In the genomic region with DNA sequence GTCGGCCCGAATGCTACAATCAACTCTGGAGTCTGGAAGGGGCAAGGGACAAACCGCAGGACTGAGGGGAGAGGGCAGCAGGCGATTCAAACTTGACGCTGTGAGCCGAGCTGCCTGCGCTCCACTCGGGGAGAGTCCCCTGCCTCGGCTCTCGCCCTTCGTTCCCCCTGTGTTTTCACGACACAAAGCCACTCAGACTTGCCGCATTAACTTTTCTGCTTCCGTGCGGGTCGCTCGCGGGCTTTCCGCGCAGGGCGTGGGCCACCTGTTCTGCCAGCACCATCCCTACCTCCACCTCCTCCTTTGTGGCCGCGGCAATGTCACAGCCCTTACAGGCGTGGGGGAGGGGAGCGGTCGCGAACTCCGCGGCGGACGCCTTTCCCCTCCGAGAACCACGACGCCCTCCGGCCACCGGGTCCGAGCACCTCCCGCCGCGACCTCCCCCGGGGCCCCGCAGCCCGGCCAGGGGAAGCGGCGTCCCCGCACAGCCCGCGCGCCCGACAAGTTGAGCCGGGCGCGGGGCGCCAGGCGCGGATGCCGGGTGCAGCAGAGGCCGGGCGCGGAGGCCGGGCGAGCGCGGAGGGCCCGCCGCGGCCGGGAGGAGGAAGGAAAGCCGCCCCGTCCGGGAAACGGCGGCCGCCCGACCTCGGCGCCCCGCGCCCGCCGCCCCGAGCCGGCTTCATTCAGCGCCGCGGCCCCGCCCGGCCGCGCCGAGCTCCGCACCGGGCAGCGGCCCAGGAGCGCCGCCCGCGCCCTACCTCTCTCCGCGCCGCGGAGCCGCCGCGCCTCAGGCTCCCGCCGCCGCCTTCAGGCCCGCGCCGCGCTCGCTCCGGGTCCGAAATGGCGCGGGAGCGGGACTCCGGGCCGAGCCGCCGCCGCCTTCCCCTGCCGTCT, we compare ENCODE assay signal across 8 mouse cellular contexts. TPM values are rescaled to one million over a fixed set of nuclear protein-coding genes. Genes with fewer than 3 reads are reported as not detected.
DNase-seq lines count a peak whose midpoint lies in the region; ATAC-seq and TF ChIP-seq lines count a peak whose summit lies in the region.

No protein-coding gene starts in this region.

- intact Hi-C loops in gastrocnemius, adult 2 months (cut with DNase I), result loop anchor here (2.0 to 5.0 kb wide), 3 partner anchors 37 to 91 kb away; a partner anchor contains a TSS
- intact Hi-C loops in left cerebral cortex, postnatal 36 days (cut with DNase I), result loop anchor here (1.0 to 5.0 kb wide), 2 partner anchors 58 to 92 kb away; no protein-coding TSS in a partner anchor

- peak overlapping the region; percentile 87 for H3K27ac ChIP-seq in gastrocnemius, adult 2 months

- no peak for TF ChIP-seq CTCF in gastrocnemius, adult 2 months (IDR thresholded peaks at IDR 0.05)

- H3K4me3 ChIP-seq in gastrocnemius, adult 2 months, result peak overlapping the region; percentile 82

- peak; percentile 73 for DNase-seq in adrenal gland, adult 2 months
- DNase-seq in gastrocnemius, adult 2 months, result peak; percentile 68
- DNase-seq in induced T-regulatory cell, adult 2 months (ENCODE audit: low read depth), result peak; percentile 86
- DNase-seq in left cerebral cortex, postnatal 36 days (ENCODE audit: low spot score in 2 of 2), result peak; percentile 56 to 60
- DNase-seq in right cerebral cortex, postnatal 25 days, result peak; percentile 52
- peak; percentile 64 for DNase-seq in yolk sac, embryonic 10.5 days (ENCODE audit: low spot score)

- ATAC-seq in common myeloid progenitor, adult 5-6 weeks (replicated peaks; ENCODE audit: low read depth, poor library complexity, severe bottlenecking), result peak; percentile 49
- ATAC-seq in megakaryocyte-erythroid progenitor cell, adult 5-6 weeks (replicated peaks; ENCODE audit: low FRiP score, low TSS enrichment, poor library complexity, severe bottlenecking), result peak; percentile 64

RNA-seq across cellular contexts. Expression of a gene that starts 0.5 kb away (rescaled TPM):
- total RNA-seq in adrenal gland, adult 2 months (2021), result 10 to 100 TPM; 32.3 to 46.6 TPM
- polyA plus RNA-seq in adrenal gland, adult 2 months (2012; rRNA removed), result 2.7 and 3.2 TPM in 2 replicates
- 33.4 and 39.1 TPM in 2 replicates for total RNA-seq in common myeloid progenitor, adult 5-6 weeks (2017)
- total RNA-seq in gastrocnemius, adult 2 months (2021), result 10 to 100 TPM; 13.2 to 21.2 TPM
- 10 to 100 TPM; 78.2 to 89.0 TPM for total RNA-seq in left cerebral cortex, postnatal 36 days (2021)
- 29.6 and 36.8 TPM in 2 replicates for total RNA-seq in megakaryocyte-erythroid progenitor cell, adult 5-6 weeks (2014; fragmentation: Nextera tagmentation)
- total RNA-seq in megakaryocyte-erythroid progenitor cell, adult 5-6 weeks (2017), result 27.7 and 28.0 TPM in 2 replicates

RNA-seq across cellular contexts. Expression of a gene that starts 38.6 kb away (rescaled TPM):
- 100 to 1,000 TPM in 1 of 2 experiments, 10 to 100 TPM in 1; 98.4 to 171 TPM for total RNA-seq in adrenal gland, adult 2 months (2021)
- polyA plus RNA-seq in adrenal gland, adult 2 months (2012; rRNA removed), result 9.0 and 9.4 TPM in 2 replicates
- total RNA-seq in common myeloid progenitor, adult 5-6 weeks (2017), result 22.3 and 22.7 TPM in 2 replicates
- total RNA-seq in gastrocnemius, adult 2 months (2021), result 10 to 100 TPM; 51.1 to 66.7 TPM
- total RNA-seq in left cerebral cortex, postnatal 36 days (2021), result 10 to 100 TPM; 20.9 to 21.8 TPM
- 13.1 and 27.7 TPM in 2 replicates for total RNA-seq in megakaryocyte-erythroid progenitor cell, adult 5-6 weeks (2014; fragmentation: Nextera tagmentation)
- 10.7 and 35.6 TPM in 2 replicates for total RNA-seq in megakaryocyte-erythroid progenitor cell, adult 5-6 weeks (2017)

RNA-seq across cellular contexts. Expression of a gene that starts 38.7 kb away (rescaled TPM):
- total RNA-seq in adrenal gland, adult 2 months (2021), result under 1 TPM; 0.61 to 0.79 TPM
- polyA plus RNA-seq in adrenal gland, adult 2 months (2012; rRNA removed), result 0.02 and 0.18 TPM in 2 replicates
- 1.1 and 2.3 TPM in 2 replicates for total RNA-seq in common myeloid progenitor, adult 5-6 weeks (2017)
- under 1 TPM; 0.18 to 0.36 TPM for total RNA-seq in gastrocnemius, adult 2 months (2021)
- 1 to 10 TPM in 1 of 2 experiments, under 1 TPM in 1; 0.89 to 1.8 TPM for total RNA-seq in left cerebral cortex, postnatal 36 days (2021)
- 0.47 and 0.63 TPM in 2 replicates for total RNA-seq in megakaryocyte-erythroid progenitor cell, adult 5-6 weeks (2014; fragmentation: Nextera tagmentation)
- 0.08 and 2.6 TPM in 2 replicates for total RNA-seq in megakaryocyte-erythroid progenitor cell, adult 5-6 weeks (2017)

Comparison
In these comparisons a context has a peak if more than half of its experiments do, and no peak if none do; other contexts are left out.
1. Peak in every context shown above with its lines: DNase-seq, ATAC-seq, H3K4me3 ChIP-seq and H3K27ac ChIP-seq.